Mouse (Mus musculus) hindbrain, embryonic 11.5 days (tissue): ENCODE measurements at regions not wholly inside any gene's neighbourhood (a gene's known extent, or its start where the extent isn't known, plus 50 kb on each side); places are given as distances from the start of the nearest gene placed in this dataset.

Experiments used
- ATAC-seq: fragments of 200-750 bp; cut with Nextera tagmentation; 2 replicates; pipeline ENCODE4 v1.8.0; 2017; ENCODE audit warnings: mild to moderate bottlenecking, moderate TSS enrichment, moderate library complexity; ENCODE audit not compliant: low FRiP score
- DNase-seq: peaks from one replicate; pipeline ENCODE4 v3.0.0-alpha.2; 2015; ENCODE audit warnings: low spot score
- H3K27ac ChIP-seq: fragments of 300-500 bp; sonication (generic); 2 replicates; pipeline ENCODE4 v1.5.1; 2014; ENCODE audit warnings: mild to moderate bottlenecking, low read depth, low read length
- H3K27me3 ChIP-seq: fragments of 300-500 bp; sonication (generic); 2 replicates; pipeline ENCODE4 v1.6.1; 2014; ENCODE audit warnings: mild to moderate bottlenecking, low read length, moderate library complexity, mixed read lengths; ENCODE audit not compliant: control insufficient read depth, insufficient read depth
- H3K36me3 ChIP-seq: fragments of 300-500 bp; sonication (generic); 2 replicates; pipeline ENCODE4 v1.6.1; 2014; ENCODE audit warnings: mild to moderate bottlenecking, low read length, moderate library complexity, mixed read lengths; ENCODE audit not compliant: control insufficient read depth, insufficient read depth
- H3K4me1 ChIP-seq: fragments of 300-500 bp; sonication (generic); replicated peaks from 2 replicates; pipeline ENCODE4 v1.6.1; 2014; ENCODE audit warnings: low read length, mixed read lengths; ENCODE audit not compliant: control insufficient read depth, insufficient read depth
- H3K4me2 ChIP-seq: fragments of 300-500 bp; sonication (generic); replicated peaks from 2 replicates; pipeline ENCODE4 v1.6.1; 2014; ENCODE audit warnings: mild to moderate bottlenecking, low read depth, low read length
- H3K4me3 ChIP-seq: fragments of 300-500 bp; sonication (generic); 2 replicates; pipeline ENCODE4 v1.5.1; 2014; ENCODE audit warnings: low read depth, low read length
- H3K9ac ChIP-seq: fragments of 300-500 bp; sonication (generic); 2 replicates; pipeline ENCODE4 v1.6.1; 2014; ENCODE audit warnings: low read depth, low read length
- H3K9me3 ChIP-seq: fragments of 300-500 bp; sonication (generic); 2 replicates; pipeline ENCODE4 v1.6.1; 2016; ENCODE audit warnings: low read length; ENCODE audit not compliant: control insufficient read depth
- WGBS: fragments of 180-500 bp; shearing (Covaris S2); extraction: QIAGEN DNeasy Blood & Tissue Kit; methylation state at CpG from one replicate; pipeline ENCODE4 v1.1.7; 2014; 5-methylcytosine and 5-hydroxymethylcytosine counted together

DNA sequence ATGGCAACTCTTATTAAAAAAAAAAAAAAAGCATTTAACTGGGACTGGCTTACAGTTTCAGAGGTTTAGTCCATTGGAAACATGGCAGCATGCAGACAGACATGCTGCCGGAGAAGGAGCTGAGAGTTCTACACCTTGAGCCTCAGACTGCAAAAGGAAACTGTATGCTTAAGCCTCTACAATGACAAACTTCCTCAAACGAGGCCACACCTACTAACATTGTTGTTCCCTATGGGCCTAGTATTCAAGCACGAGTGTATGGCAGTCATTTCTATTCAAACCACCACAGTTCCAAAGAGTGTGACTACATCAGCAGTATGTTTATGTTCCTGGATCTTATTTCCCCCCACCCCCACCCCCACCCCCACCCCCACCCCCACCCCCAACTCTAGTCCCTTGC, 54.2 kb upstream of the H2afz start:
- WGBS = 79% methylated on average over 3 of the region's 3 CpGs
- Histone ChIP-seq H3K36me3 (no peaks in the 10 kb centered on the region), H3K9ac (no peak overlapping the region), H3K4me2 (no peak overlapping the region), H3K4me3 (no peak overlapping the region), H3K4me1 (no peaks in the 10 kb centered on the region), H3K27me3 (no peaks in the 10 kb centered on the region), H3K9me3 (no peaks in the 10 kb centered on the region), H3K27ac (no peak overlapping the region)
- DNase-seq = no peak
- no peak for ATAC-seq
